Mouse (Mus musculus): Measurements from ENCODE around the gene Gosr1. TPM values are rescaled to one million over a fixed set of nuclear protein-coding genes. Genes with fewer than 3 reads are reported as not detected.

Gosr1 gene
- polyA plus RNA-seq, 1 experiment from 2014 or later, result 28.3 TPM

GRCm38 (mm10) chr11:76723911-76724310 is 39.5 kb downstream of the Gosr1 start:
- Histone ChIP-seq H3K9ac (ENCODE audit: low read depth, low read length) (no peak overlapping the region), H3K9me3 (ENCODE audit: control insufficient read depth, low read length) (no peaks in the 10 kb centered on the region), H3K27ac (ENCODE audit: low read depth, low read length) (no peak overlapping the region), H3K4me1 (replicated peaks; ENCODE audit: control insufficient read depth, insufficient read depth, low read length) (no peaks in the 10 kb centered on the region), H3K4me2 (replicated peaks; ENCODE audit: low read depth, low read length) (no peak overlapping the region), H3K27me3 (ENCODE audit: control insufficient read depth, insufficient read depth, low read length) (no peaks in the 10 kb centered on the region), H3K36me3 (ENCODE audit: control insufficient read depth, insufficient read depth, low read length) (no peaks in the 10 kb centered on the region), H3K4me3 (ENCODE audit: low read depth, low read length) (no peak overlapping the region)
- ATAC-seq (ENCODE audit: low FRiP score), result no peak
- WGBS, result 81% methylated on average over 8 of the region's 8 CpGs
- no peak for DNase-seq (ENCODE audit: low spot score)

- WGBS, result 76% methylated on average over 4 of the region's 4 CpGs
- H3K27ac ChIP-seq (ENCODE audit: low read depth, low read length), result no peak overlapping the region
- H3K27me3 ChIP-seq (ENCODE audit: control insufficient read depth, insufficient read depth, low read length), result no peaks in the 10 kb centered on the region
- no peaks in the 10 kb centered on the region for H3K36me3 ChIP-seq (ENCODE audit: control insufficient read depth, insufficient read depth, low read length)
- no peak for ATAC-seq (ENCODE audit: low FRiP score)
- H3K4me2 ChIP-seq (replicated peaks; ENCODE audit: low read depth, low read length), result no peak overlapping the region
- DNase-seq (ENCODE audit: low spot score), result no peak
- H3K4me3 ChIP-seq (ENCODE audit: low read depth, low read length), result no peak overlapping the region
- no peak overlapping the region for H3K9ac ChIP-seq (ENCODE audit: low read depth, low read length)
- H3K9me3 ChIP-seq (ENCODE audit: control insufficient read depth, low read length), result no peaks in the 10 kb centered on the region
- no peaks in the 10 kb centered on the region for H3K4me1 ChIP-seq (replicated peaks; ENCODE audit: control insufficient read depth, insufficient read depth, low read length)
Measured at GRCm38 (mm10) chr11:76717000-76717399, 46.4 kb downstream of the Gosr1 start.

- no peak overlapping the region for H3K9ac ChIP-seq (ENCODE audit: low read depth, low read length)
- no peak for ATAC-seq (ENCODE audit: low FRiP score)
- H3K4me1 ChIP-seq (replicated peaks; ENCODE audit: control insufficient read depth, insufficient read depth, low read length), result no peaks in the 10 kb centered on the region; the same call in 1 of the 2 replicates
- peak; percentile 46 for DNase-seq (ENCODE audit: low spot score)
- H3K27ac ChIP-seq (ENCODE audit: low read depth, low read length), result no peak overlapping the region
- no peaks in the 10 kb centered on the region for H3K9me3 ChIP-seq (ENCODE audit: control insufficient read depth, low read length)
- H3K4me2 ChIP-seq (replicated peaks; ENCODE audit: low read depth, low read length), result 0 out of 2 replicates have a peak overlapping the region, but pooled peaks have one; percentile 14
- H3K27me3 ChIP-seq (ENCODE audit: control insufficient read depth, insufficient read depth, low read length), result no peaks in the 10 kb centered on the region
- no peaks in the 10 kb centered on the region for H3K36me3 ChIP-seq (ENCODE audit: control insufficient read depth, insufficient read depth, low read length)
- H3K4me3 ChIP-seq (ENCODE audit: low read depth, low read length), result no peak overlapping the region
- 25% methylated on average over 11 of the region's 17 CpGs for WGBS
Measured at GRCm38 (mm10) chr11:76709625-76710452, 53.5 kb downstream of the Gosr1 start.

GRCm38 (mm10) chr11:76708881-76709280 is 54.5 kb downstream of the Gosr1 start:
- no peak for DNase-seq (ENCODE audit: low spot score)
- Histone ChIP-seq H3K36me3 (ENCODE audit: control insufficient read depth, insufficient read depth, low read length) (no peaks in the 10 kb centered on the region), H3K9ac (ENCODE audit: low read depth, low read length) (no peak overlapping the region), H3K27me3 (ENCODE audit: control insufficient read depth, insufficient read depth, low read length) (no peaks in the 10 kb centered on the region), H3K4me3 (ENCODE audit: low read depth, low read length) (no peak overlapping the region), H3K27ac (ENCODE audit: low read depth, low read length) (no peak overlapping the region), H3K4me2 (replicated peaks; ENCODE audit: low read depth, low read length) (no peak overlapping the region), H3K4me1 (replicated peaks; ENCODE audit: control insufficient read depth, insufficient read depth, low read length) (no peaks in the 10 kb centered on the region; the same call in 1 of the 2 replicates), H3K9me3 (ENCODE audit: control insufficient read depth, low read length) (no peaks in the 10 kb centered on the region)
- ATAC-seq (ENCODE audit: low FRiP score), result no peak
- 33% methylated on average over 1 of the region's 1 CpGs for WGBS

GRCm38 (mm10) chr11:76708066-76708465 is 55.3 kb downstream of the Gosr1 start:
- H3K4me3 ChIP-seq (ENCODE audit: low read depth, low read length), result no peak overlapping the region
- H3K4me2 ChIP-seq (replicated peaks; ENCODE audit: low read depth, low read length), result no peak overlapping the region
- DNase-seq (ENCODE audit: low spot score), result no peak
- H3K9me3 ChIP-seq (ENCODE audit: control insufficient read depth, low read length), result no peaks in the 10 kb centered on the region
- ATAC-seq (ENCODE audit: low FRiP score), result no peak
- 95% methylated on average over 1 of the region's 1 CpGs for WGBS
- H3K36me3 ChIP-seq (ENCODE audit: control insufficient read depth, insufficient read depth, low read length), result no peaks in the 10 kb centered on the region
- no peak overlapping the region for H3K27ac ChIP-seq (ENCODE audit: low read depth, low read length)
- no peaks in the 10 kb centered on the region for H3K27me3 ChIP-seq (ENCODE audit: control insufficient read depth, insufficient read depth, low read length)
- no peak overlapping the region for H3K9ac ChIP-seq (ENCODE audit: low read depth, low read length)
- no peaks in the 10 kb centered on the region; the same call in 1 of the 2 replicates for H3K4me1 ChIP-seq (replicated peaks; ENCODE audit: control insufficient read depth, insufficient read depth, low read length)

GRCm38 (mm10) chr11:76707656-76708055 is 55.7 kb downstream of the Gosr1 start:
- H3K9me3 ChIP-seq (ENCODE audit: control insufficient read depth, low read length), result no peaks in the 10 kb centered on the region
- no peak overlapping the region for H3K4me3 ChIP-seq (ENCODE audit: low read depth, low read length)
- H3K36me3 ChIP-seq (ENCODE audit: control insufficient read depth, insufficient read depth, low read length), result no peaks in the 10 kb centered on the region
- no peak overlapping the region for H3K27ac ChIP-seq (ENCODE audit: low read depth, low read length)
- H3K27me3 ChIP-seq (ENCODE audit: control insufficient read depth, insufficient read depth, low read length), result no peaks in the 10 kb centered on the region
- DNase-seq (ENCODE audit: low spot score), result no peak
- no peak overlapping the region for H3K4me2 ChIP-seq (replicated peaks; ENCODE audit: low read depth, low read length)
- H3K9ac ChIP-seq (ENCODE audit: low read depth, low read length), result no peak overlapping the region
- no peaks in the 10 kb centered on the region; the same call in 1 of the 2 replicates for H3K4me1 ChIP-seq (replicated peaks; ENCODE audit: control insufficient read depth, insufficient read depth, low read length)
- 80% methylated on average over 3 of the region's 3 CpGs for WGBS
- no peak for ATAC-seq (ENCODE audit: low FRiP score)

GRCm38 (mm10) chr11:76699626-76700025 is 63.8 kb downstream of the Gosr1 start:
- no peaks in the 10 kb centered on the region for H3K9me3 ChIP-seq (ENCODE audit: control insufficient read depth, low read length)
- H3K4me2 ChIP-seq (replicated peaks; ENCODE audit: low read depth, low read length), result no peak overlapping the region
- DNase-seq (ENCODE audit: low spot score), result no peak
- H3K9ac ChIP-seq (ENCODE audit: low read depth, low read length), result no peak overlapping the region
- no peak overlapping the region for H3K4me3 ChIP-seq (ENCODE audit: low read depth, low read length)
- H3K4me1 ChIP-seq (replicated peaks; ENCODE audit: control insufficient read depth, insufficient read depth, low read length), result no peaks in the 10 kb centered on the region
- no peak overlapping the region for H3K27ac ChIP-seq (ENCODE audit: low read depth, low read length)
- 69% methylated on average over 7 of the region's 9 CpGs for WGBS
- H3K27me3 ChIP-seq (ENCODE audit: control insufficient read depth, insufficient read depth, low read length), result no peaks in the 10 kb centered on the region
- no peaks in the 10 kb centered on the region for H3K36me3 ChIP-seq (ENCODE audit: control insufficient read depth, insufficient read depth, low read length)
- ATAC-seq (ENCODE audit: low FRiP score), result no peak

- WGBS, result 72% methylated on average over 6 of the region's 6 CpGs
Measured at GRCm38 (mm10) chr11:76695810-76696209, 67.6 kb downstream of the Gosr1 start.

GRCm38 (mm10) chr11:76692096-76692495 is 71.3 kb downstream of the Gosr1 start:
- 92% methylated on average over 3 of the region's 3 CpGs for WGBS
- no peak for ATAC-seq (ENCODE audit: low FRiP score)
- no peaks in the 10 kb centered on the region for H3K27me3 ChIP-seq (ENCODE audit: control insufficient read depth, insufficient read depth, low read length)

More at GRCm38 (mm10) chr11:76695810-76696209, 67.6 kb downstream of the Gosr1 start:
- no peaks in the 10 kb centered on the region for H3K4me1 ChIP-seq (replicated peaks; ENCODE audit: control insufficient read depth, insufficient read depth, low read length)
- no peak overlapping the region for H3K4me2 ChIP-seq (replicated peaks; ENCODE audit: low read depth, low read length)
- DNase-seq (ENCODE audit: low spot score) (no peak), ATAC-seq (ENCODE audit: low FRiP score) (no peak)
- no peak overlapping the region for H3K4me3 ChIP-seq (ENCODE audit: low read depth, low read length)
- H3K27me3 ChIP-seq (ENCODE audit: control insufficient read depth, insufficient read depth, low read length), result no peaks in the 10 kb centered on the region
- no peaks in the 10 kb centered on the region for H3K36me3 ChIP-seq (ENCODE audit: control insufficient read depth, insufficient read depth, low read length)
- H3K9me3 ChIP-seq (ENCODE audit: control insufficient read depth, low read length), result no peaks in the 10 kb centered on the region
- no peak overlapping the region for H3K27ac ChIP-seq (ENCODE audit: low read depth, low read length)
- H3K9ac ChIP-seq (ENCODE audit: low read depth, low read length), result no peak overlapping the region

More at GRCm38 (mm10) chr11:76692096-76692495, 71.3 kb downstream of the Gosr1 start:
- Histone ChIP-seq H3K9me3 (ENCODE audit: control insufficient read depth, low read length) (no peaks in the 10 kb centered on the region), H3K4me2 (replicated peaks; ENCODE audit: low read depth, low read length) (no peak overlapping the region), H3K4me1 (replicated peaks; ENCODE audit: control insufficient read depth, insufficient read depth, low read length) (no peaks in the 10 kb centered on the region), H3K4me3 (ENCODE audit: low read depth, low read length) (no peak overlapping the region), H3K27ac (ENCODE audit: low read depth, low read length) (no peak overlapping the region), H3K36me3 (ENCODE audit: control insufficient read depth, insufficient read depth, low read length) (no peaks in the 10 kb centered on the region), H3K9ac (ENCODE audit: low read depth, low read length) (no peak overlapping the region)
- no peak for DNase-seq (ENCODE audit: low spot score)
